Mouse (Mus musculus) layer of hippocampus, adult 9-11 months (tissue): ENCODE data around the gene A530084C06Rik.

Experiments
- DNase-seq: peaks from one replicate; pipeline ENCODE4 v3.0.0; 2022

Gene A530084C06Rik

DNA sequence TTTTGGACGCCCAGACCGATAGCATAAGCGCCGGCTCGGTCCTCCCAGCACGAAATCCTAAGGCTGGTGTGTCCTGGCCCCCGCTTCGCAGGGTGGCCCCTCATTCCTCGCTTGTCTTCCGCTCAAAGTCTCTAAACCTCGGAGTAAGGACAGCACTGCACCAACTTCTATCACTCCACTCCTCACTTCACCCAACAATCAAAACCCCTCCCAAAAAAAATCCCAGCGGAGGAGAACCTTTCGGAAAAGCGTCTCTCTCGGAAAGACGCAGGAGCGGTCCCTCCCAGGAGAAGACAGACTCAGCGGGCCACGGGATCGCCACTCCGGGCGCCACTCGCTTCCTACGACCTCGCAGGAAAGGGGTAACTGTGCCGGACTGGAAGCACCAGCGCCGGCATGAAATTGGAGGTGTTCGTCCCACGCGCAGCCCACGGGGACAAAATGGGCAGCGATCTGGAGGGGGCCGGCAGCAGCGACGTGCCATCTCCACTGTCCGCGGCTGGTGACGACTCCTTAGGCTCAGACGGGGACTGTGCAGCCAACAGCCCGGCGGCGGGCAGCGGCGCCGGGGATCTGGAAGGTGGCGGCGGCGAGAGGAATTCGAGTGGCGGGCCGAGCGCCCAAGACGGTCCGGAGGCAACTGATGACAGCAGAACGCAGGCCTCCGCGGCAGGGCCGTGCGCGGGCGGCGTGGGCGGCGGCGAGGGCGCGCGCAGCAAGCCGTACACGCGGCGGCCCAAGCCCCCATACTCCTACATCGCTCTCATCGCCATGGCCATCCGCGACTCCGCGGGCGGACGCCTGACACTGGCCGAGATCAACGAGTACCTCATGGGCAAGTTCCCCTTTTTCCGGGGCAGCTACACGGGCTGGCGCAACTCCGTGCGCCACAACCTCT, at the start of gene A530084C06Rik:
TSS of gene A530084C06Rik (minus strand) at position 813 of the 898 bp plus-strand sequence.
- no peak for DNase-seq

DNA sequence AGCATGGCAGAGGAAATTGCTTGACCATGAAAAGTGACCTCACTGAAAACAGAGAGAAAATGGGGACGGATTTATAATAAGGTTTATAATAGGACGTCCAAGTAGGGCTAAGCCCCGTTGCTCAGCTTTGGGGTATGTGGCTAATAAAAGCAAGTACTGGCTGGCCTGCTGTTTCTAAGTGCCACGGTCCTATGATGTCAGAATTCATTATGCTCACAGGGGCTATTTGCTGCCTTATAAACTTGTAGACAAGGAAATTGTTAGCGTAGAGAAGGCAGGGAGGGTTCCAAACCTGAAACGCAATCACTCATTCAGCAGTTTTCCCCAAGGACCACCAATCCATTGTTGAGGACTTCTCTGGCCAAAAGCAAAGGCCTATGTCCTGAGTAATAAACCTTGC, 44.8 kb upstream of the A530084C06Rik start:
- no peak for DNase-seq

DNA sequence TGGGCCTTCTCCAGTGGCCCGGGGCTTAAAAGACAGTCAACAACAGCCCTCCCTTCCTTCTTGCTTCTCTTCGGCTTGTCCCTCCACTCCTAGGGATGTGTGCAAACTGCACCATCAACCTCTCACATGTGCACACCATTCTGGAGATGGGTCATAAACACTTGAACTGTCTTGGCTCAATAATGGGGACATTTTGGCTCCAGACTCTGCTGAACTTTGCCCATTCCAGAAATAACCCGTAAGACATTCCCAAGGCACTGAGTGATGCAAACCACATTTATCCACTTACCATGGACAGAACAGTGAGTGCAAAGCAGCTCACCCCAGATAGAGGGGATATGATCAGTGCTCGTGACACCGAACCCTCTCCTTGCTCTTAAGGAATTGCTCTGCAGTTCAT, 40.4 kb upstream of the A530084C06Rik start:
- no peak for DNase-seq

DNA sequence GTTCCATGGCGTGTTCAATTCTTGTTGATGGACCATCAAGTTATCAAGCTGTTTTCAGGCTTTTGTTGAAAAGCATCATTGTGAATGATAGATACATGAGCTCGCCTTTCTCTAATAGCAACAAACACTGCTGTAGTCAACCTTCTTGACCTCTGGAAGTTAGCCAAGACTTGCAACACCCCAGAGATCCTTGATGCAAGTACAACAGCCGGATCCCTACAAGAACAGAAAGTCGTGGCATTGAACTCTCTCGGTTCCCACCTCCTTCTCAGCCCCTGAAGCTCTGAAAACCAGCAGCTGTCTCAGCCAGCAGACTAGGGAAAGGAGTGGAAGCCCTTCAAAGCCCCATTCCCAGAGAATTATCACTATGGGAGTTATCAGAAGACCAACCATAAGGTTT, 28.2 kb upstream of the A530084C06Rik start:
- no peak for DNase-seq

DNA sequence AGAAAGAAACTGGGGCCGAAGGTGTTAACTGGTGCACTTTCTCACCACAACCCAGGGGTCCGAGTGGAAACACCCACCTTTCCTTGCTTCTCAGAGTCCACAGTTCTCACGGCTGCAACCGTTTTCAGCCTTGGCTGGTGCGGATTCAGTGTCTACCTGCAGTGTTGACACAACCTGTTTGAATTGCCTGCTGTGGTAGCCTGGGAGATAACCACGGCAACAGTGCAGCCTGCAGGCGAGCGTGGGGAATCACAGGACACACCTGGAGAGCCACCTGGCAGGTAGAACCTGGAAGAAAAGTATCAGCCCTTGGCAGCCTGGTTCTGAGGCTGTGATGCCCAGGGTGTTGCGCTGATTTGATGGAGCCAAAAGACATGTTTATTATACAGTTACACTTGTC, 20.7 kb upstream of the A530084C06Rik start:
- DNase-seq: no peak

DNA sequence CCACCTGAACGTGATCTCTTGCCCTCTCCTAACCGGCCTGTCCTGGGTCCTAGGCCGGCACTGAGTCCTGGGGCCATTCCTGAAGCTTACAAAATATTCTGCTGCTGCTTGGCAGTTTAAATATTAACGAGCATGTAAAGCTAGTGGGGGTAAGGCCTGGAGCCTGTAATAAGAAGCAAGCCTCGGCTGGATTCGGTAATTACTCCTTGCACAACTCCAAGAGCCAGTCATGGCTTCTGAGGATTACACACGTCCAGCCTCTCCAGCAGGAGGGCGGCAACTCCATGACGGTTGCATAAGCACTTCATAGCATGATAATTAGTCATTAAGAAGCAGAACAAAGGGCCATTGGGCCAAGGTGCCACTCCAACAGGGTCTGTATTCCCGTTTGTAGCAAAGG, 19.3 kb upstream of the A530084C06Rik start:
- DNase-seq: no peak

DNA sequence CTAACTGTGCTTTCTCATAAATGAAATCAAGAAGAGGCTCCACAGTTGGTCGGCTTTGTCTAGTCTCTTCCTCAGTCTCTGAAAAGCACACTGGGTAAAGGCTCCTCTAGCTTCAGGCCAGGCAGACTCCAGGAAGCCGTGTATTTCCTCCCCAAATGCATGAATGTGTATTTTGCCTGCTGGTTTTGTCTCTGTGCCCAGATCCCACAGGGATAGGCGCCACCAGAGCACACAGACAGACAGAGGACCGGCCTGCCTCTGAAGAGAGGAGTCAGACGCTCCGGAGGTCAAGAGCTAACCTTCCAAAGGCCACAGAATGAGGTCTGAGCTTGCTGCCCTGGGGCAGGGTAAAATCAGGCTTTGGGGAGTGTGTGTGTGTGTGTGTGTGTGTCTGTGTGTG, 18.4 kb upstream of the A530084C06Rik start:
- no peak for DNase-seq

DNA sequence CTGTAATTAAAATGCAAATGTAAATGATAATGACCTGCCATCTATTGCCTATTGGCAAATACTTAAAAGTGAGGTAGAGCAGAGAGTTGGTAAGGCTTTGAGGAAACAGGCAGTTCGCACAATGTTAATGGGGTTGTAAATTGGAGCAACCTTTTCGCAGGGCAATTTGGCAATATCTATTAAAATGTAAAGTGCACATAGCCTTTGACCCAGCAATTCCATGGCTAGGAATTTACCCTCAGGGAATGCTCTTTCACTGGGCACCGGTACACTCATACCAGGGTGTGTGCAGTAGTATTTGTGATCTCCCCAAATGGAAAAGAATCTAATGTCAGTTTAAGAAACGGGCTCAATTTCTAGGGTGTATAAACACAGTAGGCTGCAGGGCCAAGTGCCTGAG, 17.6 kb upstream of the A530084C06Rik start:
- DNase-seq: no peak

DNA sequence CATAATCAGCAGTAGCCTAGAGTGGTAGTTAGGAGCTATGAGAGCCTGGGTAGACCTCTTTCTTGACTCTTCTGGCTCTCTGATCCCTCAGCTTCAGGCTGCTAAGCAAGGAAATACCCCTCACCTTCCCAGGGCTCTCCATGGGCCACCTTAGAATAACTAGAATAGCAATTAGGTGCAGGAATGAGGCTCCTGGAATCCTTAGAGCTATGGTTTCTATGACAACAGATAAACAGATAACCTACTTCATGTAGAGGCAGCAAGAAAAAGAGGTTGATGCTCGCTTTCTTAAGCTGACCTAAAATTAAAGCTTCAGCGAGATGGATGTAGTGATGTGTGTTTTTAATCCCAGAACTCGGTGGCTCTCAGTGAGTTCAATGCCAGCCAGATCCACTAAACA, 15.5 kb upstream of the A530084C06Rik start:
- DNase-seq: no peak

DNA sequence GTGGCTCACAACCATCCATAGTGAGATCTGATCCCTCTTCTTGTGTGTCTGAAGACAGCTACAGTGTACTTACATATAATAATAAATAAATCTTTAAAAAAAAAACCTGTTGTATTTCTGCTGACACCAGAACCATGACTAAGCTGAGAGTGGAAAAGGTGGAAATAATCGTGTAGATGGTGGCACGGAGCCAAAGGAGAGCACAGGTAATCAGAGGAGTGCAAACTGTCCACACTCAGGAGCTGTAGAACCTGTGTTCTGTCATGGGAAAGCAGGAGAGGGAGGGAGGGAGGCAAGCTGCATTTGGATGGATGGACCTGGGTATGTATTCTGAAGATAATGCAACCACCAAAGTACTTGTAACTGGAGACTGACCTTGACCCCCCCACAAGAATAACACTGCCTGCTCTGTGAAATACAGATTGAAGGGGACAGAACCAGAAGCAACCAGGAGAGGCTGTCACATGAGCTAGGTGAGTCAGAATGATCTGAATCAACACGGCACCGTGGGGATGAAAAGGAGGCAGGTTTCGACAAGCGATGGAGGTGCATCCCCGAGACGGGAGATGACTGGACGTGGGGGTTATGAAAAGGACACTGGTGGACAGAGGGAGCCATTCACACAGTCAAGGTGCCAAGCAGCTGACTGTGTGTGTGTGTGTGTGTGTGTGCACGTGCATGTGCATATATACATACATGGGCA, 13.8 kb upstream of the A530084C06Rik start:
- no peak for DNase-seq

DNA sequence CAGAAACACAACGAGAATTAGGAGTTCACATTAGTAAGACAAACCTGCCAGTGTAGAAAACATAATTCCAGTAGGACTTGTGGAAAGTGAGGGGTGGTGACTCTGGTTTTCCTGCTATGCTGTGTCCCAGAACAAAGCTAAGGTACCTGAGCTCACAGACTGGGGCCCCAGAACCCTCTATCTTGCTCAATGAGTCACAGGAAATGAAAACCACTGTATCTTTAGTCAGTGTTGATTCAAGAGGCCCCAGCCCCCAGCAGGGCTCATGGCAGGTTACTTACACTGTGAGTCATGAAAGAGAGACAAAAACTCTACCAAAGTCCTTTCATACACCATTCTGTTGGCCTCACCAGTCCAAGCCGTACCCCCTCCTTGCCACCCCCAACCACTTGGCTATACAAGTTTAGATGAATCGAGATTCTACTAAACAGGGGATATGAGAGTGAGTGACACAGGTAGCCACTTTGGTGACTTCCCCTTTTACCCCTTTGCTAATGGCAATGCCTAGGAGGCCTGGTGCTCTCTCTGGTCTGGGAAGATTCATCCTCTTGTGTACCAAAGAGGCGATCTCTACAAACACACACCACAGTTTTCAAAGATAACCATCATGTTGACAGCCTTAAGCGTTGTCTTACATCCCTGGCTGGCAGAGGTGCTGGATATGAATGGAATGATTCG, 8.6 kb upstream of the A530084C06Rik start:
- DNase-seq: no peak

DNA sequence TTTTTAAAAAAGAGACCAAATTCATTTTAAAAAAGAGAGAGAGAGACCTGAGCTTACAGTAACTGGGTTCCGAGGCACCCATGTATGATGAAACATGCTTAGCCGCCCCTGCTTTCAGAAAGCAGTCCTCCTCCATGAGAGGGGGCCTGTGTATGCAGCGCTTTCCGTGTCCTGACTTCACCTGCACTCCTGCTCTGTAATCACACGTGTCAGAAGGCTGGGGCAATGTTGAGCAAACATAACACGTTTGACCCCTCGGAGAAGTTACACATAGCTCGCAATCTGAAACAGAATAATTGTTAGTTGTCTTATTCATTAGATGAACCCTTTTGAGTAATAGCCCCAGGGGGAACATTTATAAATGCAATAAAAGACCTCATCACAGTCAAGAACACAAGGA, 8.0 kb upstream of the A530084C06Rik start:
- no peak for DNase-seq

DNA sequence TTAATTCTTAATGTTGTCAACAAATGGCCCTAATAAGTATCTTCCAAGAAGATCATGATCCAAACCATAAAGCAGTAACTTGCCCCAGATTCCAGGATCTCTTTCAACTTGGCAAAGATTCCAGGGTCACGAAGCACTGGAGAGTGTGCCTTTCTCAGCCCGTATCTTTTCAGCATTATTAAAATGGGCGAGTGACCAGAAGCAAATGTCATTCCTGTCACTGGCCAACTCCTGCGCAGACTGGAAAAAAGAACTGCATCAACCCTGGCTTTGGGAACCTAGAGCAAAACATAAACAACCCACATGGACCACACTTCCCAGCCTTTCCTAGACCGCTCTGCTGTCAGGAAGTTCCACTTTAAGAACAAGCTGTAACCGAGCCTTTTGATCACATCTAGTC, 5.3 kb upstream of the A530084C06Rik start:
- no peak for DNase-seq

DNA sequence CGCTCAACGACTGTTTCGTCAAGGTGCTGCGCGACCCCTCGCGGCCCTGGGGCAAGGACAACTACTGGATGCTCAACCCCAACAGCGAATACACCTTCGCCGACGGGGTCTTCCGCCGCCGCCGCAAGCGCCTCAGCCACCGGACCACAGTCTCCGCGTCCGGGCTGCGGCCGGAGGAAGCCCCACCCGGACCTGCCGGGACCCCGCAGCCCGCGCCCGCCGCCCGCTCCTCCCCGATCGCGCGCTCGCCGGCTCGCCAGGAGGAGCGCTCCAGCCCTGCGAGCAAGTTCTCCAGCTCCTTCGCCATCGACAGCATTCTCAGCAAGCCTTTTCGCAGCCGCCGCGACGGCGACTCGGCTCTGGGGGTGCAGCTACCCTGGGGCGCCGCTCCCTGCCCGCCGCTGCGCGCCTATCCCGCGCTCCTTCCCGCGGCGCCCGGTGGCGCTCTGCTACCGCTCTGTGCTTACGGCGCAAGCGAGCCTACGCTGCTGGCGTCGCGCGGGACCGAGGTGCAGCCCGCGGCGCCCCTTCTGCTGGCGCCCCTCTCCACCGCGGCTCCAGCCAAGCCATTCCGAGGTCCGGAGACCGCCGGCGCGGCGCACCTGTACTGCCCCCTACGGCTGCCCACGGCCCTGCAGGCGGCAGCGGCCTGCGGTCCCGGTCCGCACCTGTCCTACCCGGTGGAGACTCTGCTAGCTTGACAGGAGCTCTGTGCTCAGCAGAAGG, 449 bp upstream of the A530084C06Rik start:
- DNase-seq: no peak

DNA sequence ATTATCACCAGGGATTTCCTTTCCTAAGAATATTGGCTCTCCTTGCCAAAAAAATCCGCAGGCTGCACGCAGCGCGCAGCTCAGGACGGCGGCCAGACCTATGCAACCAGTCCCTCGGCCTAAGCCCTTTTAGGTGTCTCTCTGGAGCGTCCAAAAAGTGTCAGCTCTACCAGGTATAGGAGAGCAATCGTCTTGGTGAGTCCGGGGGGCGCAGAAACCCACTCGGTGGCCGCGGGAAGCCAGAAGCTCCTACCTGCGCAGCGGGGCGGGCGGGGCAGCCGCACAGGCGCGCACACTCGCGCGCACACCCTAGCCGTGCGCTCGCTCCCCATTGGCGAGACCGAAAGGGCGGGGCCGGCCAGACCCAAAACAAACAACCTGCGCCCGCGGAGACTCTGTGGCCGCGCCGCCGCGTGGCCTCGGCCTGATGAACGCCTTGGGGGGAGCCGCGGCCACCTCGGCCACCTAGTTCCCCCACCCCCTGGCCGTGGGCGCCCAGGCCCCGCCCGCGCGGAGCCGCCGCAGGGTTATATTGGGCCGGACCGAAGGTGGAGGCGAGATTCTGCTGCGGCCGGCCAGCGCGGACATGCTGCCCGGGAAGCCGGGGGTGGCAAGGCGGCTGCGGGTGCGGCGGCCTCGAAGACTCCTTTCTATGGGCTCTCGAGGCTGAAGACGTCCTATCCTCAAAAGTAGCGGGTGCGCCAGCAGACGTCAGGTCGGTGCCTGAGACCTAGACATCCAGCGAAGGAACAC, 1.2 kb downstream of the A530084C06Rik start:
- DNase-seq: no peak

DNA sequence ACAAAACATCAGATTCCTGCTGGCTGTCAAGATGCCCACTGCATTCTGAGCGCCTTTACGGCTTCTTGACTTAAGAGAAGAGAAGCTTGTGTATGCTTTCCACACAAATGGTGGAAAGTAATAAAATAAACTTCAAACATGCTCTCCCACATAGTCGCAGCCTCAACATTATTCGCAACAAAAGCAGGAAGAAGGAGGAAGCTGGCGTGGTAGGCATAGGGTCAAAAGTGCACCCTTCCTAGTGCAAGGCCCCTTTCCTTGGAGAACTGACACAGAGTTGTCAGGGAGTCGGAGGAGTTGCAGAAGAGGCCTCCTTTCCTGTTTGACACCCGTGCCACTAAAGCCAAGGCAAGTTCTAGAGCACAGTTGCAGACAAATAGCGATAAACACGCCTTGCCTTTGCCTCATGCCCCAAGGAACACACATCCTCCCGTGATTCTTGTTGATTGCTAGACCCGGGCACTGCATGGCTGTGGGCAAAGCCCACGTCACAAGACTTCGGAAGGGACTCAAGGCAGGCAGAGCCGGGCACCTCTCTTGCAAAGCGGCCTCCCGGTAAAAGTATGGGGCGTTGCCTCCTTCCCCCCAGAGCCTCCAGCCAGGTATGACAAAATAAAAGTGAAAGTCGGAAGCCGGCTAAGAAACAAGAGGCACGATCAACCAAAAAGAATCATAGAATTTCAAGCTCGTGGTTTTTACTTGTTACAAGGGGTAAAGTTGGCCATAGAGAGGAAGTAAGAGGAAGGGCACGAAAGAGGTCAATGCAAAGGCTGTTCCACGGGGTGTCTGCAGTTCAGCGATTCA, 2.0 kb downstream of the A530084C06Rik start:
- no peak for DNase-seq

DNA sequence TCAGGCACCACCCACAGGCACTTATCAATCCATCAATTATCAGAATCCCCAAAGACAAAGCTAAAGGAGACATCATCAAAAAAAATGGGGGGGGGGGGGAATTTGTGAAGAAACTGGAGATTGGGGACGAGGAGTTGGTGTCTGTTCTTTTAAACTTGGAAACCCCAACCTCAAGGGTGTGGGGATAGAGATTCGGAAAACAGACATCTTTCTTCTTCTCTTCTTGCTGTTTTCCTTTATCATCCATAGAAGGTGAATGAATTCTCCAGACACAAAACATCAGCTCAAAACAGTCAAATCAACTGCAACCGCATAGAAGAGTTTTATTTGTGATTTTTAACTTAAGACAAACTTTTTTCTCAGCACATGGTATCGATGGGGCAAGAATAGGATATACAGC, 3.3 kb downstream of the A530084C06Rik start, which contains the start of gene Foxq1:
TSS of gene Foxq1 (plus strand) at position 301 of the 400 bp plus-strand sequence.
- DNase-seq: no peak

DNA sequence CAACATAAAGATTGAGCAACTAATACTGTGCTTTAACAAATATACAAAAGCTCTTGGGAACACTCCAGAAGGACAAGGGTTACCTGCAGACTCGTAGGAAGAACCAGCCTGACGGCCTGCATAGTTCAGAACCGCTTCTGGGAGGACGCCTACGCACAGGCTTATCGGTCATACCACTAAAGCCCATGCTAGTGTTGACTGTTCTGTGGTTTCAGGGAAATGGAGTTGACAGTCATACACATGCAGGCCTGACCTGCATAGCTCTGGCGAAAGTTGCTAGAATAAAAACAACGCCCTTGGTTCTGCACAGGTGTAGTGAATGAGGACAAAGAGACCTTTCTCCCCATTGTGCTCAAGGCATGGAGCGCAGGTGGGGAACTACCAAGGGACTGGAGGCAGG, 11.5 kb downstream of the A530084C06Rik start:
- no peak for DNase-seq

DNA sequence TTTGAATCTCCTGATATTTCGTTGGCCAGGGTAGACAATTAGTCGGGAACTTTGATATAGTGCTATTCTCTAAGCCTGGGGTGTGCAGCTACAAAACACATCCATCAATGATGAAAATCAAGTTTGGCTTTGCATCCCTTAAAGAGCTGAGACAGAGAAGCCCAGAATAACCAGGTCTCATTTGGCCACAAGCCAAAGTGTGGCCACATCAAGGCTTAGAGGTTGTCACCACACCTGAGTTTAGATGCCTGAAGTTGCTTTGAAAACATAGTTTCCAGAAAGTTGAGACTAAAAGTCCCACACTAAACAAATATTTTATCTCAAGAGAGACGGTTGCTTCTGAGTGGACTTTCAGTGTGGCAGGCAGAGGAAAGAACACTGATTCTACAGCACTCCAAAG, 11.9 kb downstream of the A530084C06Rik start:
- no peak for DNase-seq

DNA sequence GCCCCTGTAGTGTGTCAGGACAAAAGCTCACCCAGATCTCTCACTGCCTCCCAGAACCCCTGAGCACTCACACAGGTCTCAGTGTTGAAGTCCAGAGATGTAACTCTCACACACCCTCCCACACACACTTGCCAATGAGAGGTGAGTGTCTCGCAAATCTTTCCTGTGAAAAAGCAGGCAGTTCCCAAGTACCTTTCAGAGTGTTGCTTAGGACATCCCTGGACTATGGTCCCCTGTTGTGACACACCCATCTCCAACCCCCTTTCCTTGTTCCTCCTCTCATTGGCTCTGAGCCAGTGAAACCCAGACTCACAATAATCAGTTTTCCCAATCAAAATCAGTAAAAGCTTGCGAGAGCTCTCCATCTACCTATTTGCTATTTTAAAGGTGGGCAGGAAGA, 12.3 kb downstream of the A530084C06Rik start:
- DNase-seq: no peak

DNA sequence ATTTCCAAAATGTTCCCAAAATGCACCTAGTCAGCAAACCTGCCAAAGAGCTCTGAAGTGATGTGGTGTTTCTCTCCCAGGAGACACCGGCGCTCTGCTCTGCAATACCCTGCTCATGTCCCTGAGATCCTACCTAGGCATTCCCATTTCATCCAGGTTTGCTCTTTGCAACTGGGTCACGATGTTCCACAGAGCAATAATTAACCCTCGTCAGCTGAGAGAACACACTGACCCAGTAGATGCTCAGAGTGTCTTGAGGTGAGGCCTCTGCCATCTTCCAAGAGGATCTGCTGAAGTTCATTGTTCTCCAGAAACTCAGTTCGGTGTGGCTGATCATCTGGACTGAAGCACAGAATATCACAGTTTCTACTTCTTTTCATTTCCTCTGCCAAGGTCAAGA, 16.1 kb downstream of the A530084C06Rik start:
- no peak for DNase-seq
